Mouse (Mus musculus): ENCODE data around the gene Grm4.

GRCm38 (mm10) chr17:27521303-27521702 is at the start of gene Grm4:
- no peak for TF ChIP-seq E2F4 (IDR thresholded peaks at IDR 0.05; ENCODE audit: insufficient read depth)
- TF ChIP-seq SRF (IDR thresholded peaks at IDR 0.05; ENCODE audit: control insufficient read depth, insufficient read length, low read depth) = no peak
- no peak for TF ChIP-seq MYOD1 (IDR thresholded peaks at IDR 0.05; ENCODE audit: control insufficient read depth in 1 of 3, insufficient read length in 2 of 3, low read depth in 2 of 3)
- no peak for TF ChIP-seq POLR2A (IDR thresholded peaks at IDR 0.05; ENCODE audit: insufficient read length, low read depth)
- no peak for TF ChIP-seq POLR2AphosphoS2 (IDR thresholded peaks at IDR 0.05; ENCODE audit: insufficient read length, low read depth)
- TF ChIP-seq CEBPB (IDR thresholded peaks at IDR 0.05; ENCODE audit: insufficient read depth, poor library complexity, severe bottlenecking) = no peak
- no peak for TF ChIP-seq MAX (IDR thresholded peaks at IDR 0.05; ENCODE audit: low read depth)

Measured in myocyte (in vitro differentiated cells).